Mouse (Mus musculus) intestine, embryonic 15.5 days (tissue): Measurements from ENCODE around the gene Pxmp2. TPM values are rescaled to one million over a fixed set of nuclear protein-coding genes. Genes with fewer than 3 reads are reported as not detected.

Experiments
- ATAC-seq: fragments of 200-750 bp; cut with Nextera tagmentation; 2 replicates; pipeline ENCODE4 v1.8.0; 2017; ENCODE audit warnings: moderate TSS enrichment, moderate library complexity
- H3K27ac ChIP-seq: fragments of 300-500 bp; sonication (generic); 2 replicates; pipeline ENCODE4 v1.5.1; 2015; ENCODE audit warnings: mild to moderate bottlenecking, inconsistent platforms
- H3K27me3 ChIP-seq: fragments of 300-500 bp; sonication (generic); replicated peaks from 2 replicates; pipeline ENCODE4 v1.6.1; 2015; ENCODE audit warnings: inconsistent platforms
- H3K36me3 ChIP-seq: fragments of 300-500 bp; sonication (generic); 2 replicates; pipeline ENCODE4 v1.6.1; 2015; ENCODE audit warnings: inconsistent platforms
- H3K4me1 ChIP-seq: fragments of 300-500 bp; sonication (generic); replicated peaks from 2 replicates; pipeline ENCODE4 v1.6.1; 2015; ENCODE audit warnings: inconsistent platforms
- H3K4me2 ChIP-seq: fragments of 300-500 bp; sonication (generic); replicated peaks from 2 replicates; pipeline ENCODE4 v1.6.1; 2015; ENCODE audit warnings: mild to moderate bottlenecking, inconsistent platforms
- H3K4me3 ChIP-seq: fragments of 300-500 bp; sonication (generic); replicated peaks from 2 replicates; pipeline ENCODE4 v1.5.1; 2015; ENCODE audit warnings: inconsistent platforms
- H3K9ac ChIP-seq: fragments of 300-500 bp; sonication (generic); 2 replicates; pipeline ENCODE4 v1.6.1; 2015; ENCODE audit warnings: inconsistent platforms
- H3K9me3 ChIP-seq: fragments of 300-500 bp; sonication (generic); 2 replicates; pipeline ENCODE4 v1.6.1; 2016; ENCODE audit warnings: inconsistent platforms
- WGBS: fragments of 180-500 bp; shearing (Covaris S2); methylation state at CpG from one replicate; pipeline ENCODE4 v1.1.7; 2015; 5-methylcytosine and 5-hydroxymethylcytosine counted together
- polyA plus RNA-seq: library from polyadenylated mRNA; unstranded; fragments of >200 nt; fragmentation: Nextera tagmentation; extraction: Ambion mirVana; gene quantifications from 2 replicates; pipeline ENCODE4 v1.2.1, GENCODE M21; 2015

Pxmp2 gene
- polyA plus RNA-seq: 9.8 and 10.9 TPM in 2 replicates

GRCm38 (mm10) chr5:110285770-110286445 lies at the start of gene Pxmp2, which contains the start of gene Pole:
TSS of gene Pxmp2 (minus strand) at chr5:110286186.
TSS of gene Pole (plus strand) at chr5:110286306.
- WGBS: under 1% methylated on average over 59 of the region's 64 CpGs
- peak within 1 kb of the TSS; percentile 98 for H3K4me2 ChIP-seq
- H3K27me3 ChIP-seq: no peaks in the 10 kb centered on the region
- peak; percentile 98 for ATAC-seq
- peak within 1 kb of the TSS; percentile 81 for H3K9ac ChIP-seq
- no peaks in the 10 kb centered on the region for H3K9me3 ChIP-seq
- peaks cover 5% of the 10 kb centered on the region for H3K36me3 ChIP-seq
- H3K27ac ChIP-seq: peak within 1 kb of the TSS; percentile 73
- peak within 1 kb of the TSS; percentile 84 for H3K4me3 ChIP-seq
- H3K4me1 ChIP-seq: peaks cover 9% of the 10 kb centered on the region

DNA sequence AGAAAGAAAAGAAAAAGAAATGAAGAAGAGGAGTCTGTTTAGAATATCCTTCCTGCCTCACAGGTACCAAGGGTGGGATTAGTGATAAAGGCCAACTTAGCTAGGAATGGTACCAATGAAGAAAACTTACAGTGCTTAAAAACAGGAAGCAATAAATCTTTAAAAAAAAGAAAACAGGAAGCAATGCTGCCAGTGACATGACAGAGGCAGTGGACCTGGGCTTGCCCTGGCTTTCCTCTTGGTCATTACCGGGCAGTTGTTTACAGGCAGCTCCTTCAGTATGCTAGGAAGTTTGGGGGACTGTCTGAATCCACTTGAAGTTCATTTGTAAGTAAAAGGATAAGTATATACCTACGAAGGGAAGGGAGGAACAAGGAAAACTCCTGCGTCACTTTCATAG lies 44.5 kb upstream of the Pxmp2 start:
- ATAC-seq: no peak
- Histone ChIP-seq H3K4me3 (no peak overlapping the region), H3K9me3 (no peaks in the 10 kb centered on the region), H3K4me1 (no peaks in the 10 kb centered on the region), H3K27ac (no peak overlapping the region), H3K4me2 (no peak overlapping the region), H3K36me3 (peaks cover 27% of the 10 kb centered on the region), H3K27me3 (no peaks in the 10 kb centered on the region), H3K9ac (no peak overlapping the region)
- WGBS: 76% methylated on average over 3 of the region's 3 CpGs

DNA sequence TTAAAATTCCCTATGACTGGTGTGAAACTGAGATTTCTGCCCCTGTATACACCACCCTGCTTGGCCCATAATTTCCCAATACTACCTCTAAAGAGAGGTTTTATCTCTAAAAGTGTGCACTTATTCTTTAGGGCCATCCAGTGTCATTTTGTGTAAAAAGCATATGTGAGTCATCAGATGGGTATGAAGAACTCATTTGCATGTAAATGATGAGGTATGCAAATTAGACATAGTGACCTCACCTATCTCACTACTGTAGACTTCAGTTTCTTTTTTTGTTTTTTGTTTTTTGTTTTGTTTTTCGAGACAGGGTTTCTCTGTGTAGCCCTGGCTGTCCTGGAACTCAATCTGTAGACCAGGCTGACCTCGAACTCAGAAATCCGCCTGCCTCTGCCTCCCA lies 27.1 kb upstream of the Pxmp2 start:
- ATAC-seq: no peak
- Histone ChIP-seq H3K36me3 (peaks cover 17% of the 10 kb centered on the region), H3K27me3 (no peaks in the 10 kb centered on the region), H3K27ac (no peak overlapping the region), H3K9ac (no peak overlapping the region), H3K4me1 (no peaks in the 10 kb centered on the region), H3K4me3 (no peak overlapping the region), H3K4me2 (no peak overlapping the region), H3K9me3 (no peaks in the 10 kb centered on the region)
- WGBS: 97% methylated on average over 3 of the region's 3 CpGs

- no peak overlapping the region for H3K4me2 ChIP-seq
- no peaks in the 10 kb centered on the region for H3K9me3 ChIP-seq
- ATAC-seq: no peak
- H3K9ac ChIP-seq: no peak overlapping the region
- 94% methylated on average over 7 of the region's 7 CpGs for WGBS
- H3K36me3 ChIP-seq: peaks cover 20% of the 10 kb centered on the region
- no peak overlapping the region for H3K27ac ChIP-seq
- no peaks in the 10 kb centered on the region for H3K4me1 ChIP-seq
- H3K27me3 ChIP-seq: no peaks in the 10 kb centered on the region
- H3K4me3 ChIP-seq: no peak overlapping the region
Observed at GRCm38 (mm10) chr5:110308861-110309260, 22.9 kb upstream of the Pxmp2 start.

- WGBS: 90% methylated on average over 2 of the region's 2 CpGs
- Histone ChIP-seq H3K27ac (no peak overlapping the region), H3K4me1 (no peaks in the 10 kb centered on the region), H3K27me3 (no peaks in the 10 kb centered on the region), H3K9ac (no peak overlapping the region), H3K9me3 (no peaks in the 10 kb centered on the region), H3K4me3 (no peak overlapping the region), H3K4me2 (no peak overlapping the region), H3K36me3 (peaks cover 31% of the 10 kb centered on the region; the same call in 1 of the 2 replicates)
- no peak for ATAC-seq
Observed at GRCm38 (mm10) chr5:110300591-110300990, 14.6 kb upstream of the Pxmp2 start.

DNA sequence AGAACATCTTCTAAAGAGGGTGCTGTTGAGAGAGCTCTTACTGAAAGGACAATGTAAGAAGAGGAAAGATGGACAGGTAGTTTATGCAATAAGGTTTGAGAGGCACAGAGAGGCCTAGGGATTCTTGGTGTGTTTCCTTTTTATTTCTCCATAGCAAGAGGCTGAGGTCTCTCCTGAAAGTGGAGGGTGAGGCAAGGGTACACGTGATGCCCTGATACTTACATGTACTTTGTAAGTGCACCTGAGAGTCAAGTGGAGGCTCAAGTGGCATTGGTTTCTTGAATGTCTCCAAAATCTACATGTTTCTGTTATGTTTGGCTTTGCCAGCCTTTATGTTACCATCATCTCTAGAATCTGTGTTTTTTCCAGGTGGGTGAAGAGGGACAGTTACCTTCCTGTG lies 10.7 kb upstream of the Pxmp2 start:
- no peak for ATAC-seq
- Histone ChIP-seq H3K36me3 (peaks cover 39% of the 10 kb centered on the region), H3K4me1 (no peaks in the 10 kb centered on the region), H3K4me3 (no peak overlapping the region), H3K27ac (no peak overlapping the region), H3K9ac (no peak overlapping the region), H3K9me3 (no peaks in the 10 kb centered on the region), H3K27me3 (no peaks in the 10 kb centered on the region), H3K4me2 (no peak overlapping the region)
- 94% methylated on average over 1 of the region's 1 CpGs for WGBS

DNA sequence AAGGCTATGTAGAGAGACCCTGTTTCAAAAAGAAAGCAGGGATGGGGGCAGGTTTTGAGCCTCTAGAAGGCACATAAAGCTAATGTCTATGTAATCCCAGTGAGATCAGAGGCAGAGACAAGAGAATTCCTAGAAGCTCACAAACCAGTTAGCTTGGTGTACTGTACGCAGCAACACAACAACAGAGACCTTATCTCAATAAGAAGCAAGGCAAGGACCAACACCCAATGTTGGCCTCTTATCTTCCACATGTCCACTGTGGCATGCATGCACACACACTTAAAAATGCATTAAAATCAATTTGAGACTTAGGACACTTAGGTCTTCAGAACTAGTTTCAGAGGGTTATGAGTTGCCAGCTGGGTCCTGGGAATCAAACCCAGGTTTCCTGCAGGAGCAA lies 5.7 kb upstream of the Pxmp2 start:
- Histone ChIP-seq H3K4me2 (no peak overlapping the region), H3K36me3 (peaks cover 29% of the 10 kb centered on the region), H3K9me3 (no peaks in the 10 kb centered on the region), H3K27ac (no peak overlapping the region), H3K4me1 (peaks cover 3% of the 10 kb centered on the region), H3K4me3 (no peak overlapping the region), H3K27me3 (no peaks in the 10 kb centered on the region), H3K9ac (no peak overlapping the region)
- 91% methylated on average over 1 of the region's 1 CpGs for WGBS
- ATAC-seq: no peak

- Histone ChIP-seq H3K36me3 (peaks cover 9% of the 10 kb centered on the region), H3K4me3 (peak overlapping the region; percentile 84; the same call in 1 of the 2 replicates), H3K27me3 (no peaks in the 10 kb centered on the region), H3K9ac (no peak overlapping the region; the same call in 1 of the 2 replicates), H3K4me2 (peak overlapping the region; percentile 98), H3K9me3 (no peaks in the 10 kb centered on the region), H3K4me1 (peaks cover 9% of the 10 kb centered on the region), H3K27ac (no peak overlapping the region)
- no peak for ATAC-seq
- WGBS: 66% methylated on average over 2 of the region's 2 CpGs
Observed at GRCm38 (mm10) chr5:110287084-110287475, 1.1 kb upstream of the Pxmp2 start.

DNA sequence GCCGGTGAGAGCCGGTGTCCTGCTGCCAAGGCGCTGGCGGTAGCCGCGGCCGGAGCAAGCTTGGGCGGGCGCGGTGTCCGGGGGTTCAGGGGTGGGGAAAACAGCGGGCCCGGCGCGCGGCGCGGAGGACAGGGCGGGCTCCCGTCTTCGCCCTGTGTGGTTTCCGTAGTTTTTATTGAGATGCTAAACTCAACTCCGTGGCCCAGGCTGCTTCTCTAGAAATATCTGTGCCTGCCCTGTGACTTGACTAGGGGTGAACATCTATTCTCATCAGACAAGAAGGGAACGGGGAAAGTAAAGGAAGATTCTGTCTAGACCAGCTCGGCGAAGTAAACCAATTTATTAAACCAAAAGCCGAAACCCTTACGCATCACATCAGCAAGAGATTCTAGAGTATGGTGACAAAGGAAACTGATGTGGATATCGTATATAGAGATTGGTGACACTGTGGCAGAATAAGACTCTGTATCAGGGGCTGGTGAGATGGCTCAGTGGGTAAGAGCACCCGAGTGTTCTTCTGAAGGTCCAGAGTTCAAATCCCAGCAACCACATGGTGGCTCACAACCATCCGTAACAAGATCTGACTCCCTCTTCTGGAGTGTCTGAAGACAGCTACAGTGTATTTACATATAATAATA lies 579 bp upstream of the Pxmp2 start:
- WGBS: 2% methylated on average over 31 of the region's 31 CpGs
- H3K4me3 ChIP-seq: peak overlapping the region; percentile 84
- no peaks in the 10 kb centered on the region for H3K27me3 ChIP-seq
- H3K9me3 ChIP-seq: no peaks in the 10 kb centered on the region
- H3K4me1 ChIP-seq: peaks cover 9% of the 10 kb centered on the region
- H3K9ac ChIP-seq: peak overlapping the region; percentile 81
- H3K27ac ChIP-seq: peak overlapping the region; percentile 73
- H3K36me3 ChIP-seq: peaks cover 9% of the 10 kb centered on the region
- H3K4me2 ChIP-seq: peak overlapping the region; percentile 98
- peak; percentile 85 for ATAC-seq

DNA sequence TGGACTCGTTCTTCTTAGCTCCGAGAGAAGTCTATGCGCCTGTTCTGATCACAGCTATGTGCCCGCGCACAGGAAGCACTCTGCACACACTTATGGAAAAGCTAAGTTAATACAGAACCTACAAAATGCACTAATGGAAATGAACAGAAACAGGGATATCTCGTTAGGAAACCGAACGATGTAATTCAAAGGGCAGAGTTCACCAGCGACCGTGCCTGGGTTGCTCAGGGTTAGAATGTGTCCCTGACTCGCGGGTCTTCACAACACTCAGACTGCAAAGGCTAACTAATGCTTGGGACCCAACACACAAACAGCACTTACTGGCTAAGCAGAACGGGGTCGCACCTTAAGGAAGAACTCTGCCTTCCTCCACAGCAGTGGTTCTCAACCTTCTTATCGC lies 830 bp downstream of the Pxmp2 start:
- 0 out of 2 replicates have a peak, but pooled peaks cover 3% of the 10 kb centered on the region for H3K36me3 ChIP-seq

DNA sequence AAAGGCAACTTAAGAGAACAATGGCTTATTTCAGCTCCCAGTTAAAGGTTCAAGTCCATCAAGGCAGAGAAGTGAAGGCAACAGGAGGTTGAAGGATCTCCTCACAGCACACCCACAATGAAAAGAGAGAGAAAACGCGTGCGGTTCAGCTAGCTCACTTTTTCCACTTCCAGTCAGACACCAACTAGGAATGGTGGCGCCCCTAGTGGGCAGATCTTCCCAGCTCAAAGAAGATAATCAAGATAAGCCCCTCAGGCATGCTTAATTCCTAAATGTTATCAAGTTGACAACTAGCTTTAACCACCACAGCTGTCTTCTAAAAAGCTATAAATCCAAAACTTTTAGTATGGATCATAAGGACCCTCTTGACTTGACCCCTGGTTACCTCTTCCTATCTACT lies 1.4 kb downstream of the Pxmp2 start:
- ATAC-seq: no peak
- H3K4me3 ChIP-seq: no peak overlapping the region
- H3K27me3 ChIP-seq: no peaks in the 10 kb centered on the region
- H3K9ac ChIP-seq: no peak overlapping the region
- 0 out of 2 replicates have a peak, but pooled peaks cover 3% of the 10 kb centered on the region for H3K36me3 ChIP-seq
- peaks cover 9% of the 10 kb centered on the region for H3K4me1 ChIP-seq
- H3K27ac ChIP-seq: no peak overlapping the region
- 6% methylated on average over 4 of the region's 4 CpGs for WGBS
- H3K4me2 ChIP-seq: peak overlapping the region; percentile 98
- no peaks in the 10 kb centered on the region for H3K9me3 ChIP-seq

More for the DNA sequence above, 830 bp downstream of the Pxmp2 start:
- H3K27me3 ChIP-seq: no peaks in the 10 kb centered on the region
- peak; percentile 6; the same call in 1 of the 2 replicates for ATAC-seq
- WGBS: 3% methylated on average over 15 of the region's 15 CpGs
- peaks cover 9% of the 10 kb centered on the region for H3K4me1 ChIP-seq
- no peak overlapping the region for H3K27ac ChIP-seq
- peak overlapping the region; percentile 84 for H3K4me3 ChIP-seq
- peak overlapping the region; percentile 98 for H3K4me2 ChIP-seq
- H3K9ac ChIP-seq: peak overlapping the region; percentile 61; the same call in 1 of the 2 replicates
- no peaks in the 10 kb centered on the region for H3K9me3 ChIP-seq

DNA sequence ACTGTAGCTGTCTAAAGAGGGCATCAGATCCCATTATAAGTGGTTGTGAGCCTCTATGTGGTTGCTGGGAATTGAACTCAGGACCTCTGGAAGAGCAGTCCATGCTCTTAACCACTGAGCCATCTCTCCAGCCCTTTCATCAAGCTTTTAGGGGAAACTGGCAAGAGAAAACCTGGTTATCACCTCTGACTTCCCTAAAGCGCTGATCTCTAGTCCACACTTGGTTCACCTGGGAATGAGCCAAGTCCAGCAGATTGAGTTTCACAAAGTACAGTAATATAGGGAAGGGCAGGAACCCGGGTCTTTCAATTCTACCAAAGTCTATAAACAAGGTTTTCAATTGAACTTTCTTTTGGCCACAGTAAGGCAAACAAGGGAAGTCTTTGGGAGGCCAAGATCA lies 4.0 kb downstream of the Pxmp2 start:
- Histone ChIP-seq H3K9me3 (no peaks in the 10 kb centered on the region), H3K27ac (no peak overlapping the region), H3K36me3 (no peaks in the 10 kb centered on the region), H3K4me2 (no peak overlapping the region), H3K27me3 (no peaks in the 10 kb centered on the region), H3K9ac (no peak overlapping the region), H3K4me1 (peaks cover 6% of the 10 kb centered on the region; the same call in 1 of the 2 replicates), H3K4me3 (no peak overlapping the region)
- no peak for ATAC-seq
- 78% methylated on average over 2 of the region's 2 CpGs for WGBS
